Mouse (Mus musculus) telencephalon, adult 2 months (tissue): ENCODE measurements around the gene Olfr1255.

Source experiments
- DNase-seq: peaks from one replicate; pipeline ENCODE4 v3.0.0-alpha.2; 2011; ENCODE audit warnings: low read depth, low spot score

Olfr1255 gene

GRCm38 (mm10) chr2:89811751-89812150 lies at the start of gene Olfr1255:
Gene Olfr1255, plus strand, starts transcription at chr2:89812051.
- no peak for DNase-seq

- DNase-seq: no peak
Measured at GRCm38 (mm10) chr2:89793519-89793918, 18.3 kb upstream of the Olfr1255 start, which contains the start of gene Olfr1254. Gene Olfr1254, minus strand, starts transcription at chr2:89793619.

GRCm38 (mm10) chr2:89799583-89799982 lies 12.3 kb upstream of the Olfr1255 start:
- DNase-seq: no peak

- DNase-seq: no peak
Measured at GRCm38 (mm10) chr2:89810751-89811150, 1.1 kb upstream of the Olfr1255 start.

- no peak for DNase-seq
Measured at GRCm38 (mm10) chr2:89820216-89820615, 8.4 kb downstream of the Olfr1255 start.

GRCm38 (mm10) chr2:89841455-89841854 lies 29.6 kb downstream of the Olfr1255 start, which contains the start of gene Olfr1256:
Gene Olfr1256, minus strand, starts transcription at chr2:89841555.
- no peak for DNase-seq

- DNase-seq: no peak
Measured at GRCm38 (mm10) chr2:89848105-89848504, 36.3 kb downstream of the Olfr1255 start, which contains the start of gene Olfr48. Gene Olfr48, minus strand, starts transcription at chr2:89848205.

GRCm38 (mm10) chr2:89849230-89849629 lies 37.4 kb downstream of the Olfr1255 start:
- DNase-seq: no peak
